Mouse (Mus musculus): Measurements from ENCODE around the gene Gm21885. TPM values are rescaled to one million over a fixed set of nuclear protein-coding genes. Genes with fewer than 3 reads are reported as not detected.

Gene Gm21885
- polyA plus RNA-seq, 1 experiment from 2014 or later = not detected

- no peaks in the 10 kb centered on the region for H3K36me3 ChIP-seq
- peak overlapping the region; percentile 64 for H3K4me2 ChIP-seq
- peak overlapping the region; percentile 99 for H3K4me3 ChIP-seq (replicated peaks)
- peak overlapping the region; percentile 99 for H3K9ac ChIP-seq (replicated peaks)
- H3K27ac ChIP-seq (replicated peaks) = peak overlapping the region; percentile 99
- no peak for ATAC-seq (ENCODE audit: low FRiP score)
- peaks cover 45% of the 10 kb centered on the region for H3K4me1 ChIP-seq
- no peaks in the 10 kb centered on the region for H3K27me3 ChIP-seq (replicated peaks)
- no peaks in the 10 kb centered on the region for H3K9me3 ChIP-seq (replicated peaks)
- WGBS = 44% methylated on average over 5 of the region's 5 CpGs
Observed at GRCm38 (mm10) chr11:94322636-94323035, 41.0 kb downstream of the Gm21885 start.

- 84% methylated on average over 5 of the region's 5 CpGs for WGBS
- H3K9me3 ChIP-seq (replicated peaks) = no peaks in the 10 kb centered on the region
- H3K27ac ChIP-seq (replicated peaks) = 0 out of 2 replicates have a peak overlapping the region, but pooled peaks have one; percentile 99
- H3K4me1 ChIP-seq = peaks cover 38% of the 10 kb centered on the region
- ATAC-seq (ENCODE audit: low FRiP score) = no peak
- no peak overlapping the region for H3K4me3 ChIP-seq (replicated peaks)
- no peaks in the 10 kb centered on the region for H3K36me3 ChIP-seq
- H3K27me3 ChIP-seq (replicated peaks) = no peaks in the 10 kb centered on the region
- H3K9ac ChIP-seq (replicated peaks) = no peak overlapping the region
- H3K4me2 ChIP-seq = no peak overlapping the region
Observed at GRCm38 (mm10) chr11:94323271-94323925, 41.7 kb downstream of the Gm21885 start.

GRCm38 (mm10) chr11:94324618-94325017 lies 42.9 kb downstream of the Gm21885 start:
- 93% methylated on average over 5 of the region's 5 CpGs for WGBS
- no peaks in the 10 kb centered on the region for H3K36me3 ChIP-seq

GRCm38 (mm10) chr11:94326961-94327411 lies 45.3 kb downstream of the Gm21885 start:
- H3K4me1 ChIP-seq = peaks cover 46% of the 10 kb centered on the region
- 3% methylated on average over 10 of the region's 10 CpGs for WGBS
- peak overlapping the region; percentile 45 for H3K9ac ChIP-seq (replicated peaks)
- no peaks in the 10 kb centered on the region for H3K36me3 ChIP-seq
- H3K27ac ChIP-seq (replicated peaks) = peak overlapping the region; percentile 97
- no peaks in the 10 kb centered on the region for H3K27me3 ChIP-seq (replicated peaks)
- H3K4me3 ChIP-seq (replicated peaks) = peak overlapping the region; percentile 60
- peak; percentile 83 for ATAC-seq (ENCODE audit: low FRiP score)
- peak overlapping the region; percentile 76 for H3K4me2 ChIP-seq
- H3K9me3 ChIP-seq (replicated peaks) = no peaks in the 10 kb centered on the region

More at GRCm38 (mm10) chr11:94324618-94325017, 42.9 kb downstream of the Gm21885 start:
- Histone ChIP-seq H3K27ac (replicated peaks) (no peak overlapping the region), H3K9ac (replicated peaks) (no peak overlapping the region), H3K4me3 (replicated peaks) (no peak overlapping the region), H3K9me3 (replicated peaks) (no peaks in the 10 kb centered on the region), H3K4me2 (no peak overlapping the region), H3K27me3 (replicated peaks) (no peaks in the 10 kb centered on the region), H3K4me1 (peaks cover 34% of the 10 kb centered on the region)
- no peak for ATAC-seq (ENCODE audit: low FRiP score)

GRCm38 (mm10) chr11:94327693-94328643 lies 46.3 kb downstream of the Gm21885 start, which contains the start of gene Ankrd40:
Gene Ankrd40 (plus strand): TSS chr11:94328001.
- peaks cover 46% of the 10 kb centered on the region for H3K4me1 ChIP-seq
- WGBS = 1% methylated on average over 62 of the region's 78 CpGs
- peak; percentile 88 for ATAC-seq (ENCODE audit: low FRiP score)
- H3K27me3 ChIP-seq (replicated peaks) = no peaks in the 10 kb centered on the region
- peak within 1 kb of the TSS; percentile 83 for H3K9ac ChIP-seq (replicated peaks)
- H3K4me3 ChIP-seq (replicated peaks) = peak within 1 kb of the TSS; percentile 60
- no peaks in the 10 kb centered on the region for H3K9me3 ChIP-seq (replicated peaks)
- no peaks in the 10 kb centered on the region for H3K36me3 ChIP-seq
- H3K27ac ChIP-seq (replicated peaks) = peak within 1 kb of the TSS; percentile 97
- H3K4me2 ChIP-seq = peak within 1 kb of the TSS; percentile 76

GRCm38 (mm10) chr11:94328644-94329025 lies 47.0 kb downstream of the Gm21885 start:
- Histone ChIP-seq H3K36me3 (no peaks in the 10 kb centered on the region), H3K4me3 (replicated peaks) (peak overlapping the region; percentile 60), H3K4me2 (peak overlapping the region; percentile 76), H3K27me3 (replicated peaks) (no peaks in the 10 kb centered on the region), H3K27ac (replicated peaks) (peak overlapping the region; percentile 97), H3K4me1 (peaks cover 46% of the 10 kb centered on the region), H3K9ac (replicated peaks) (peak overlapping the region; percentile 83), H3K9me3 (replicated peaks) (no peaks in the 10 kb centered on the region)
- WGBS = 1% methylated on average over 10 of the region's 10 CpGs
- no peak for ATAC-seq (ENCODE audit: low FRiP score)

GRCm38 (mm10) chr11:94329270-94329891 lies 47.7 kb downstream of the Gm21885 start:
- H3K9me3 ChIP-seq (replicated peaks) = no peaks in the 10 kb centered on the region
- no peak overlapping the region for H3K9ac ChIP-seq (replicated peaks)
- 52% methylated on average over 4 of the region's 4 CpGs for WGBS
- H3K4me2 ChIP-seq = peak overlapping the region; percentile 76
- no peaks in the 10 kb centered on the region for H3K27me3 ChIP-seq (replicated peaks)
- H3K36me3 ChIP-seq = peaks cover 2% of the 10 kb centered on the region
- no peak for ATAC-seq (ENCODE audit: low FRiP score)
- peaks cover 46% of the 10 kb centered on the region for H3K4me1 ChIP-seq
- H3K27ac ChIP-seq (replicated peaks) = peak overlapping the region; percentile 97; the same call in 1 of the 2 replicates
- H3K4me3 ChIP-seq (replicated peaks) = peak overlapping the region; percentile 12; the same call in 1 of the 2 replicates

GRCm38 (mm10) chr11:94330211-94330610 lies 48.5 kb downstream of the Gm21885 start:
- no peaks in the 10 kb centered on the region for H3K27me3 ChIP-seq (replicated peaks)
- peaks cover 8% of the 10 kb centered on the region for H3K36me3 ChIP-seq
- WGBS = 97% methylated on average over 3 of the region's 3 CpGs
- peaks cover 46% of the 10 kb centered on the region for H3K4me1 ChIP-seq
- H3K4me2 ChIP-seq = peak overlapping the region; percentile 76; the same call in 1 of the 2 replicates
- H3K9me3 ChIP-seq (replicated peaks) = no peaks in the 10 kb centered on the region
- ATAC-seq (ENCODE audit: low FRiP score) = no peak
- no peak overlapping the region for H3K9ac ChIP-seq (replicated peaks)
- H3K4me3 ChIP-seq (replicated peaks) = no peak overlapping the region
- no peak overlapping the region for H3K27ac ChIP-seq (replicated peaks)

GRCm38 (mm10) chr11:94332726-94333125 lies 51.1 kb downstream of the Gm21885 start:
- Histone ChIP-seq H3K9me3 (replicated peaks) (no peaks in the 10 kb centered on the region), H3K27ac (replicated peaks) (no peak overlapping the region), H3K36me3 (peaks cover 22% of the 10 kb centered on the region), H3K4me1 (peaks cover 35% of the 10 kb centered on the region), H3K4me3 (replicated peaks) (no peak overlapping the region), H3K27me3 (replicated peaks) (no peaks in the 10 kb centered on the region), H3K9ac (replicated peaks) (no peak overlapping the region), H3K4me2 (no peak overlapping the region)
- no peak for ATAC-seq (ENCODE audit: low FRiP score)
- 87% methylated on average over 6 of the region's 6 CpGs for WGBS

GRCm38 (mm10) chr11:94334386-94334968 lies 52.8 kb downstream of the Gm21885 start:
- H3K4me2 ChIP-seq = no peak overlapping the region
- peaks cover 30% of the 10 kb centered on the region for H3K4me1 ChIP-seq
- no peaks in the 10 kb centered on the region for H3K27me3 ChIP-seq (replicated peaks)
- ATAC-seq (ENCODE audit: low FRiP score) = no peak
- no peak overlapping the region for H3K9ac ChIP-seq (replicated peaks)
- 82% methylated on average over 8 of the region's 8 CpGs for WGBS
- H3K36me3 ChIP-seq = peaks cover 39% of the 10 kb centered on the region
- no peak overlapping the region for H3K27ac ChIP-seq (replicated peaks)
- H3K9me3 ChIP-seq (replicated peaks) = no peaks in the 10 kb centered on the region
- H3K4me3 ChIP-seq (replicated peaks) = no peak overlapping the region

Measured in neural tube, embryonic 15.5 days (tissue).